Mouse (Mus musculus) heart, embryonic 12.5 days (tissue): Measurements from ENCODE around the gene Fbxo5. TPM values are rescaled to one million over a fixed set of nuclear protein-coding genes. Genes with fewer than 3 reads are reported as not detected.

ENCODE experiments used
- polyA plus RNA-seq: library from polyadenylated mRNA; unstranded; fragments of >200 nt; fragmentation: Nextera tagmentation; extraction: Ambion mirVana; gene quantifications from 2 replicates; pipeline ENCODE4 v1.2.1, GENCODE M21; 2016

Fbxo5 gene
- polyA plus RNA-seq, 1 experiment from 2014 or later, result 49.0 TPM

Other genes with a start within 250 kb of the Fbxo5 start
- 4.5 and 4.6 TPM in 2 replicates for gene Myct1, start 211.8 kb downstream of the Fbxo5 start, polyA plus RNA-seq
- not detected in 2 replicates for gene Vip, start 166.4 kb downstream of the Fbxo5 start, polyA plus RNA-seq
- gene Mtrf1l, start 18.3 kb upstream of the Fbxo5 start, polyA plus RNA-seq, result 9.2 and 15.0 TPM in 2 replicates
- 0.80 and 1.3 TPM in 2 replicates for gene Rgs17, start 116.8 kb upstream of the Fbxo5 start, polyA plus RNA-seq